10 mouse cellular contexts compared by ENCODE assay signal in genomic region chr4:76948251-76948650, GRCm38 (mm10).
DNase-seq lines count a peak whose midpoint lies in the region; ATAC-seq and TF ChIP-seq lines count a peak whose summit lies in the region.
"Had no signal": no experiment of that assay in that cellular context is flagged by ENCODE, and none has a peak within 500 bp of the region (broad histone marks: within the 10 kb centered on the region; RNA-seq: fewer than 3 reads in every experiment).

No protein-coding gene starts in this region.

- no peaks in the 10 kb centered on the region for H3K9me3 ChIP-seq in neural tube, embryonic 15.5 days (replicated peaks)
- H3K9me3 ChIP-seq: heart, embryonic 15.5 days had no signal

- TF ChIP-seq CTCF in gastrocnemius, adult 2 months (IDR thresholded peaks at IDR 0.05), result peak; percentile 69

- H3K4me2 ChIP-seq in neural tube, embryonic 15.5 days, result no peak overlapping the region
- H3K4me2 ChIP-seq: heart, embryonic 15.5 days had no signal

- H3K36me3 ChIP-seq in neural tube, embryonic 15.5 days, result no peaks in the 10 kb centered on the region
- H3K36me3 ChIP-seq: heart, embryonic 15.5 days had no signal

- H3K4me3 ChIP-seq in gastrocnemius, adult 2 months, result no peak overlapping the region
- H3K4me3 ChIP-seq in neural tube, embryonic 15.5 days (replicated peaks), result no peak overlapping the region
- H3K4me3 ChIP-seq: heart, embryonic 15.5 days; myocyte had no signal

- H3K27ac ChIP-seq in gastrocnemius, adult 2 months, result no peak overlapping the region
- H3K27ac ChIP-seq in neural tube, embryonic 15.5 days (replicated peaks), result no peak overlapping the region
- H3K27ac ChIP-seq: heart, embryonic 15.5 days had no signal

- no peak for DNase-seq in gastrocnemius, adult 2 months
- DNase-seq in gastrocnemius, postnatal 25 days, result no peak
- DNase-seq in neural tube, embryonic 10.5 days (ENCODE audit: extremely low spot score, low spot score), result peak; percentile 30
- peak; percentile 4 to 59 for DNase-seq in cerebellum, postnatal 25 days
- DNase-seq in large intestine, adult 2 months (ENCODE audit: low read depth, low spot score), result peak; percentile 8
- DNase-seq in retina, postnatal 7 days (ENCODE audit: low read depth, low spot score), result peak; percentile 0
- DNase-seq in yolk sac, embryonic 10.5 days (ENCODE audit: low spot score), result no peak

- intact Hi-C loops in gastrocnemius, adult 2 months (cut with DNase I), result no loop called here

- no peaks in the 10 kb centered on the region for H3K27me3 ChIP-seq in neural tube, embryonic 15.5 days (replicated peaks)
- H3K27me3 ChIP-seq: heart, embryonic 15.5 days had no signal

- WGBS in neural tube, embryonic 15.5 days, result 52% methylated on average over 3 of the region's 3 CpGs
- WGBS in large intestine, adult 2 months, result 36% methylated on average over 3 of the region's 3 CpGs

- no peaks in the 10 kb centered on the region for H3K4me1 ChIP-seq in neural tube, embryonic 15.5 days
- H3K4me1 ChIP-seq: heart, embryonic 15.5 days had no signal

- no peak for ATAC-seq in neural tube, embryonic 15.5 days (ENCODE audit: low FRiP score)

- no peak overlapping the region for H3K9ac ChIP-seq in neural tube, embryonic 15.5 days (replicated peaks)
- H3K9ac ChIP-seq: heart, embryonic 15.5 days had no signal

Comparison
In these comparisons a context has a peak if more than half of its experiments do, and no peak if none do; other contexts are left out.
1. DNase-seq: peak in neural tube, embryonic 10.5 days (single experiment), cerebellum, postnatal 25 days (2 of 2), large intestine, adult 2 months (single experiment) and retina, postnatal 7 days (single experiment); none in gastrocnemius, adult 2 months (single experiment), gastrocnemius, postnatal 25 days (single experiment) and yolk sac, embryonic 10.5 days (single experiment).